Mouse (Mus musculus): ENCODE measurements around the gene Alox12.

Alox12 gene

GRCm38 (mm10) chr11:70239541-70240279 is 15.4 kb downstream of the Alox12 start, which contains the start of the genes Gm21988 and Rnasek:
Gene Gm21988, minus strand, starts transcription at chr11:70239830.
Gene Rnasek, minus strand, starts transcription at chr11:70239842.
- peak; percentile 91 for DNase-seq (ENCODE audit: low read depth)

GRCm38 (mm10) chr11:70238591-70239440 is 16.3 kb downstream of the Alox12 start:
- DNase-seq (ENCODE audit: low read depth), result peak; percentile 53

GRCm38 (mm10) chr11:70237457-70238167 is 17.5 kb downstream of the Alox12 start, which contains the start of gene 0610010K14Rik:
Gene 0610010K14Rik, minus strand, starts transcription at chr11:70237914.
- DNase-seq (ENCODE audit: low read depth), result peak; percentile 98

GRCm38 (mm10) chr11:70236717-70237116 is 18.4 kb downstream of the Alox12 start:
- no peak for DNase-seq (ENCODE audit: low read depth)

- no peak for DNase-seq (ENCODE audit: low read depth)
Observed at GRCm38 (mm10) chr11:70235254-70235900, 19.8 kb downstream of the Alox12 start.

- DNase-seq (ENCODE audit: low read depth), result peak; percentile 34
Observed at GRCm38 (mm10) chr11:70234497-70234896, 20.7 kb downstream of the Alox12 start.

- DNase-seq (ENCODE audit: low read depth), result no peak
Observed at GRCm38 (mm10) chr11:70234037-70234436, 21.1 kb downstream of the Alox12 start.

GRCm38 (mm10) chr11:70233016-70233415 is 22.1 kb downstream of the Alox12 start:
- DNase-seq (ENCODE audit: low read depth), result no peak

- DNase-seq (ENCODE audit: low read depth), result no peak
Observed at GRCm38 (mm10) chr11:70232546-70232945, 22.6 kb downstream of the Alox12 start.

- peak; percentile 83 for DNase-seq (ENCODE audit: low read depth)
Observed at GRCm38 (mm10) chr11:70230239-70230727, 24.9 kb downstream of the Alox12 start.

- no peak for DNase-seq (ENCODE audit: low read depth)
Observed at GRCm38 (mm10) chr11:70229260-70230010, 25.7 kb downstream of the Alox12 start, which contains the start of gene Bcl6b. Gene Bcl6b, minus strand, starts transcription at chr11:70229798.

GRCm38 (mm10) chr11:70228828-70229227 is 26.3 kb downstream of the Alox12 start:
- no peak for DNase-seq (ENCODE audit: low read depth)

- DNase-seq (ENCODE audit: low read depth), result no peak
Observed at GRCm38 (mm10) chr11:70227661-70228245, 27.4 kb downstream of the Alox12 start.

- DNase-seq (ENCODE audit: low read depth), result no peak
Observed at GRCm38 (mm10) chr11:70227126-70227525, 28.0 kb downstream of the Alox12 start.

- DNase-seq (ENCODE audit: low read depth), result no peak
Observed at GRCm38 (mm10) chr11:70226602-70226890, 28.6 kb downstream of the Alox12 start.

- no peak for DNase-seq (ENCODE audit: low read depth)
Observed at GRCm38 (mm10) chr11:70225798-70226601, 29.2 kb downstream of the Alox12 start.

- DNase-seq (ENCODE audit: low read depth), result peak; percentile 29
Observed at GRCm38 (mm10) chr11:70223724-70224123, 31.4 kb downstream of the Alox12 start.

- DNase-seq (ENCODE audit: low read depth), result peak; percentile 62
Observed at GRCm38 (mm10) chr11:70221603-70222500, 33.3 kb downstream of the Alox12 start.
